ENCODE assay signal across 12 mouse cellular contexts in the genomic region with DNA sequence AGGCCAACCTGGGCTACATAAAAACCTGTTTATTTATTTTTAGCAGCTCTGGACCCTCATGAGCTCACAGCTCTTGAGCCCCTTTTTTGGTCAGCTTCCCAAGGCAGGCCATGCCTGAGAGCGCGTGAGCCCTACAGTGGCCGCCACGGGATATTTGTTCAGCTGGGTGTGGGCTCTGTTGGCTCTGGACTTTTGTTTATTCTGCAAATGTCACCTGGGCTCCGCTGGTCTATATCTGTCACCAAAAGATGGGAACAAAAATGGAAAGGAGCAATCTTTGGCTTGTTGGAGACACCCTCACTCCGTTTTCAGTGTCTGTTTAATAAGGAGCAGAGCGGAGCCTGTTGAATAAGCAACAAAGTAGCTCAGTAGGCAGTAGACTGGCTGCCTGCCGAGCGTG. TPM values are rescaled to one million over a fixed set of nuclear protein-coding genes. Genes with fewer than 3 reads are reported as not detected.
DNase-seq lines count a peak whose midpoint lies in the region; ATAC-seq lines count a peak whose summit lies in the region.
"Had no signal": no experiment of that assay in that cellular context is flagged by ENCODE, and none has a peak within 500 bp of the region (broad histone marks: within the 10 kb centered on the region; RNA-seq: fewer than 3 reads in every experiment).

No protein-coding gene starts in this region.

- 68% methylated on average over 9 of the region's 9 CpGs for WGBS in heart, embryonic 10.5 days
- WGBS in heart, embryonic 11.5 days (ENCODE audit: insufficient replicate concordance): 65% methylated on average over 9 of the region's 9 CpGs
- WGBS in lung, embryonic 16.5 days: 53% methylated on average over 9 of the region's 9 CpGs
- WGBS in liver, embryonic 13.5 days (ENCODE audit: insufficient replicate concordance): 66% methylated on average over 9 of the region's 9 CpGs

- no peak overlapping the region for H3K9ac ChIP-seq in heart, embryonic 11.5 days (ENCODE audit: low read depth, low read length)
- peak overlapping the region; percentile 28; the same call in 1 of the 2 replicates for H3K9ac ChIP-seq in lung, embryonic 16.5 days (ENCODE audit: low read length)
- H3K9ac ChIP-seq in liver, embryonic 13.5 days: no peak overlapping the region
- H3K9ac ChIP-seq: neural tube, embryonic 12.5 days had no signal

- intact Hi-C loops in left cerebral cortex, postnatal 36 days (cut with DNase I): no loop called here

- H3K4me2 ChIP-seq in heart, embryonic 11.5 days: no peak overlapping the region
- H3K4me2 ChIP-seq in lung, embryonic 16.5 days (ENCODE audit: low read depth, low read length): 0 out of 2 replicates have a peak overlapping the region, but pooled peaks have one; percentile 6
- H3K4me2 ChIP-seq in liver, embryonic 13.5 days: peak overlapping the region; percentile 26; the same call in 1 of the 2 replicates
- H3K4me2 ChIP-seq: neural tube, embryonic 12.5 days had no signal

- no peaks in the 10 kb centered on the region for H3K9me3 ChIP-seq in heart, embryonic 10.5 days
- no peaks in the 10 kb centered on the region for H3K9me3 ChIP-seq in heart, embryonic 11.5 days (replicated peaks; ENCODE audit: control insufficient read depth, low read length)
- no peaks in the 10 kb centered on the region for H3K9me3 ChIP-seq in lung, embryonic 16.5 days (ENCODE audit: control insufficient read depth, low read length)
- H3K9me3 ChIP-seq in liver, embryonic 13.5 days (replicated peaks): no peaks in the 10 kb centered on the region
- H3K9me3 ChIP-seq: neural tube, embryonic 12.5 days had no signal

- DNase-seq in heart, embryonic 10.5 days (ENCODE audit: low spot score): no peak
- no peak for DNase-seq in lung, postnatal 10 days
- DNase-seq in liver, embryonic 13.5 days: no peak
- peak; percentile 71 for DNase-seq in yolk sac, embryonic 10.5 days (ENCODE audit: low spot score)
- no peak for DNase-seq in cerebellum, adult 9-11 months
- no peak for DNase-seq in left cerebral cortex, postnatal 36 days (ENCODE audit: low spot score in 2 of 2)
- DNase-seq: retina, postnatal 1 day; thymus, postnatal 25 days had no signal

- H3K27me3 ChIP-seq in heart, embryonic 10.5 days (ENCODE audit: insufficient read depth, poor library complexity, severe bottlenecking): no peaks in the 10 kb centered on the region
- no peaks in the 10 kb centered on the region for H3K27me3 ChIP-seq in heart, embryonic 11.5 days (ENCODE audit: control insufficient read depth, insufficient read depth, low read length)
- H3K27me3 ChIP-seq in lung, embryonic 16.5 days (ENCODE audit: control insufficient read depth, insufficient read depth, low read depth, low read length): no peaks in the 10 kb centered on the region
- no peaks in the 10 kb centered on the region for H3K27me3 ChIP-seq in liver, embryonic 13.5 days
- H3K27me3 ChIP-seq: neural tube, embryonic 12.5 days had no signal

- H3K4me3 ChIP-seq in heart, embryonic 10.5 days: no peak overlapping the region
- no peak overlapping the region for H3K4me3 ChIP-seq in heart, embryonic 11.5 days (ENCODE audit: low read depth, low read length)
- H3K4me3 ChIP-seq in lung, embryonic 16.5 days (ENCODE audit: low read length): no peak overlapping the region
- no peak overlapping the region for H3K4me3 ChIP-seq in liver, embryonic 13.5 days (replicated peaks)
- H3K4me3 ChIP-seq: neural tube, embryonic 12.5 days had no signal

- peaks cover 17% of the 10 kb centered on the region for H3K4me1 ChIP-seq in heart, embryonic 10.5 days
- H3K4me1 ChIP-seq in heart, embryonic 11.5 days (ENCODE audit: control insufficient read depth, insufficient read depth, low read length): no peaks in the 10 kb centered on the region
- H3K4me1 ChIP-seq in lung, embryonic 16.5 days (replicated peaks; ENCODE audit: control insufficient read depth, insufficient read depth, low read length): peaks cover 17% of the 10 kb centered on the region
- peaks cover 31% of the 10 kb centered on the region for H3K4me1 ChIP-seq in liver, embryonic 13.5 days (replicated peaks)
- H3K4me1 ChIP-seq: neural tube, embryonic 12.5 days had no signal

- peak overlapping the region; percentile 33 for H3K27ac ChIP-seq in heart, embryonic 10.5 days
- no peak overlapping the region for H3K27ac ChIP-seq in heart, embryonic 11.5 days (ENCODE audit: low read depth, low read length)
- peak overlapping the region; percentile 82 for H3K27ac ChIP-seq in lung, embryonic 16.5 days (ENCODE audit: low read length)
- peak overlapping the region; percentile 77 for H3K27ac ChIP-seq in liver, embryonic 13.5 days
- H3K27ac ChIP-seq: neural tube, embryonic 12.5 days had no signal

- H3K36me3 ChIP-seq in heart, embryonic 10.5 days: no peaks in the 10 kb centered on the region
- no peaks in the 10 kb centered on the region for H3K36me3 ChIP-seq in heart, embryonic 11.5 days (ENCODE audit: control insufficient read depth, insufficient read depth, low read length)
- no peaks in the 10 kb centered on the region for H3K36me3 ChIP-seq in lung, embryonic 16.5 days (ENCODE audit: control insufficient read depth, insufficient read depth, low read length)
- H3K36me3 ChIP-seq in liver, embryonic 13.5 days: no peaks in the 10 kb centered on the region
- H3K36me3 ChIP-seq: neural tube, embryonic 12.5 days had no signal

- ATAC-seq in heart, embryonic 11.5 days (replicated peaks; ENCODE audit: insufficient number of reproducible peaks, low FRiP score, low TSS enrichment): no peak
- peak; percentile 59 for ATAC-seq in lung, embryonic 16.5 days (ENCODE audit: low read depth)
- peak; percentile 49; the same call in 1 of the 2 replicates for ATAC-seq in liver, embryonic 13.5 days (ENCODE audit: low read depth)
- ATAC-seq: inflammation-experienced regulatory T-cells, adult 6 months had no signal

RNA-seq across cellular contexts. Expression of gene Xbp1, which starts 22.0 kb away (rescaled TPM):
- 131 and 174 TPM in 2 replicates for polyA plus RNA-seq in heart, embryonic 10.5 days (2016; fragmentation: Nextera tagmentation; extraction: Ambion mirVana)
- polyA plus RNA-seq in heart, embryonic 11.5 days (2014; fragmentation: Nextera tagmentation; extraction: Ambion mirVana): 141 and 145 TPM in 2 replicates
- 201 and 221 TPM in 2 replicates for polyA plus RNA-seq in lung, embryonic 16.5 days (2015; fragmentation: Nextera tagmentation; extraction: Ambion mirVana)
- 82.1 and 95.7 TPM in 2 replicates for polyA plus RNA-seq in liver, embryonic 13.5 days (2015; fragmentation: Nextera tagmentation; extraction: Ambion mirVana)
- total RNA-seq in left cerebral cortex, postnatal 36 days (2021): 100 to 1,000 TPM in 1 of 2 experiments, 10 to 100 TPM in 1; 88.6 to 102 TPM

RNA-seq across cellular contexts. Expression of gene Ccdc117, which starts 43.6 kb away (rescaled TPM):
- polyA plus RNA-seq in heart, embryonic 10.5 days (2016; fragmentation: Nextera tagmentation; extraction: Ambion mirVana): 14.7 and 23.4 TPM in 2 replicates
- 14.4 and 17.8 TPM in 2 replicates for polyA plus RNA-seq in heart, embryonic 11.5 days (2014; fragmentation: Nextera tagmentation; extraction: Ambion mirVana)
- polyA plus RNA-seq in lung, embryonic 16.5 days (2015; fragmentation: Nextera tagmentation; extraction: Ambion mirVana): 18.0 and 18.6 TPM in 2 replicates
- polyA plus RNA-seq in liver, embryonic 13.5 days (2015; fragmentation: Nextera tagmentation; extraction: Ambion mirVana): 8.6 and 11.4 TPM in 2 replicates
- total RNA-seq in left cerebral cortex, postnatal 36 days (2021): 10 to 100 TPM; 11.2 to 14.6 TPM

RNA-seq across cellular contexts. Expression of gene Znrf3, which starts 53.8 kb away (rescaled TPM):
- polyA plus RNA-seq in heart, embryonic 10.5 days (2016; fragmentation: Nextera tagmentation; extraction: Ambion mirVana): 7.7 and 9.2 TPM in 2 replicates
- 7.3 and 9.3 TPM in 2 replicates for polyA plus RNA-seq in heart, embryonic 11.5 days (2014; fragmentation: Nextera tagmentation; extraction: Ambion mirVana)
- polyA plus RNA-seq in lung, embryonic 16.5 days (2015; fragmentation: Nextera tagmentation; extraction: Ambion mirVana): 15.9 and 17.2 TPM in 2 replicates
- 4.1 and 4.6 TPM in 2 replicates for polyA plus RNA-seq in liver, embryonic 13.5 days (2015; fragmentation: Nextera tagmentation; extraction: Ambion mirVana)
- total RNA-seq in left cerebral cortex, postnatal 36 days (2021): 10 to 100 TPM; 19.5 to 20.2 TPM
